Mouse (Mus musculus): Measurements from ENCODE around the gene Atf5. TPM values are rescaled to one million over a fixed set of nuclear protein-coding genes. Genes with fewer than 3 reads are reported as not detected.

The Atf5 gene
- total RNA-seq, 2 experiments from 2014 or later, result 1.3 to 2.5 TPM

DNA sequence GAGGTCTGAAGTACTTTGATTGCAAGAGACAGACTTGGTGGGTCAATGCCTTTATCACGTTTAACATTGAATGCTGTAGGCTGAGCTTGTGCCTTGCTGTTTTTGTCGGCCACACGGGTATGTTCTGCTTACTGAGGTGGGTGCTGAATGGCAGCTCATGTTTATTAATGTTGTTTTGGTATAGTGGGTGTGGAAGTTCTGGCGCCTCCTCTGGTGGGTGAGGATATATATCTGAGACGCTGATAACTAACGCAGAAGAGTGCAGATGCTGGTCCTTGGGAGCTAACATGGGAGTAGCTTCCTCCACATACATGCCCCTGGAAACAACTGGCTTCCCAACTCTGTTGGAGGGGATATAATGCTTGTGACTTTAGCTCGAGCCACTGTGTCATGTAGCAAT lies 7.0 kb upstream of the Atf5 start:
- ATAC-seq (replicated peaks; ENCODE audit: low FRiP score, poor library complexity, severe bottlenecking), result no peak

DNA sequence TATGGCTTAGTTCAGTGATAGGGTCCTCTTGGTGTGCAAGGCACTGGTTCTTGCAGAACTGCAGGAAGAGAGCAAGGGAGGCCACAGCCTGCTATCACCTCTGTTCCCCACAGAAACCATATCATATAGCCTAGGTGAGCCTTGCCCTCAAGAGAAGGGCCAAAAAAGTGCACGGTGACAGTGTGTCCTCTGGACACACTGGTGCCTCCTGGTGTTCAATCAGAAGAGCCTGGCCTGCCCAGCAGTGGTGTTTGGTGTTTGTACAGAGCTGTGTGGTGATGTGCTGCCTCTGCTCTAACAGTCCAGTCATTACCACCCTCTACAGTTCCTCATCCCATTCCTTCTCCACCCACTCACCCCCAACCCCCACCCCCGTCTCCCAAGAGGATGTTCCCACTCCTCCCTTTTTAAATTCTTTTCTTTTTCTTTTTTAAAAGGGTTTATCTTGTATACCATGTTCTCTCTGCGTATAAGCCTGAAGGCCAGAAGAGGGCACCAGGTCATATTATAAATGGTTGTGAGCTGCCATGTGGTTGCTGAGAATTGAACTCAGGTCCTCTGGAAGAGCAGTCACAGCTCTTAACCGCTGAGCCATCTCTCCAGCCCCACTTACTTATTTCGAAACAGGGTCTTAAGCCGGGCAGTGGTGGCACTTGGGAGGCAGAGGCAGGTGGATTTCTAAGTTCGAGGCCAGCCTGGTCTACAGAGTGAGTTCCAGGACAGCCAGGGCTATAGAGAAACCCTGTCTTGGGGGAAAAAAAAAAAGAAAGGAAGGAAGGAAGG lies 5.4 kb upstream of the Atf5 start:
- 0 out of 2 replicates have a peak, but pooled peaks have one; percentile 19 for ATAC-seq (replicated peaks; ENCODE audit: low FRiP score, poor library complexity, severe bottlenecking)

DNA sequence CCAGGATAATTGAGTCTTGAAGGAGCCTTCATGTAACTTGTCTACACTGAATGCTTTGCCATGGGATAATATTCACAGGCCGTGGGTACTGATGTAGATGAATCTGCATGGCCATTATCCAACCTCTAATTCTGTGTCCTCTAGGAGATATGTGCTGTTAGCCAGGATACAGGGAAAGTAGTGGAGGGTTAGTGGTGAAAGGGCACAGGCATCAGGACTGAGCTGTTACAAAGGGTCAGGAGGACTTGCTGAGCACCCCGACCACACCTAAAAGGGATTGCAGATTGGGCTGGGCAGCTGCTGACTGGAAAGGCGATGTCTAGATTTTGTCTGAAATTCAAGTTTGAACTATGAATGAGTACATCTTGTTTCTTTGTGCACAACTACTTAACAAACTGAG lies 4.1 kb upstream of the Atf5 start:
- no peak for ATAC-seq (replicated peaks; ENCODE audit: low FRiP score, poor library complexity, severe bottlenecking)

DNA sequence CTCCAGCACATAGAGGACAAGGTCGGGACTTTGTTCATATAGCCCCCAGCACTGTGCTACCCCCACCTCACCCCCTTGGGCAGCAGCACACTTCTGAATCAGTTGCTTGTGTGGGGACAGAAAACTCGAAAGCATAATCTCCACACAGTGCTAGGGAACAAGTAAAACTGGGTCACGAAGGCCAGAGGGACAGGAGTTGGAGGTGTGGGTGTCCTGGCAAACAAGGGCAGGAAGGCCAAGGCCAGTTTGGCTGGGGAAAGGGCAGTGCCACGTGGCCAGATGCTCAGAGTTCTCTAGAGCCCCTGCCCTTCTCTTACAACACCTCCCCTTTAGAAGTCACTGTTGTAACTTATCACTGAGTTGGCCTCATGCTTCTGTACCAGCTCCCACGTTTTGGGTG lies 3.4 kb upstream of the Atf5 start:
- no peak for ATAC-seq (replicated peaks; ENCODE audit: low FRiP score, poor library complexity, severe bottlenecking)

DNA sequence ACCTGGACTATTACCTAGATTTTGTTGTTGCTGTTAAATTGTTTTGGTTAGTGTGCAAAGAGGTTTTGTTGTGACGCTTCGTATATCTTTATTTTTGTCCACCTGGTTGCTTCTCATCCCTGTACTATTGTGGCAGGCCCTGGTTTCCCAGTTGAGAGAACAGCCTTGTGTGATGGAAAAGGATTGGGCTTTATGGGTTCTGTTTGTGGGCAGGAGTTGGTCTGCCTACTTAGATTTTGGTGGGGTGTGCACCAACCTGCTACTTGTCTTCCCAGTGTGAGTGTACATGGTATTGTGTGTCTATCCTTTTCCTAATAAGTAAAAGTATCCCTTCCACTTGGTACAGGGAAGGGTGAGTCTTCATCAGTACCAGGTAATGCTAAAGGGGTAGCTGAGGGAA lies 2.9 kb upstream of the Atf5 start:
- ATAC-seq (replicated peaks; ENCODE audit: low FRiP score, poor library complexity, severe bottlenecking), result no peak

DNA sequence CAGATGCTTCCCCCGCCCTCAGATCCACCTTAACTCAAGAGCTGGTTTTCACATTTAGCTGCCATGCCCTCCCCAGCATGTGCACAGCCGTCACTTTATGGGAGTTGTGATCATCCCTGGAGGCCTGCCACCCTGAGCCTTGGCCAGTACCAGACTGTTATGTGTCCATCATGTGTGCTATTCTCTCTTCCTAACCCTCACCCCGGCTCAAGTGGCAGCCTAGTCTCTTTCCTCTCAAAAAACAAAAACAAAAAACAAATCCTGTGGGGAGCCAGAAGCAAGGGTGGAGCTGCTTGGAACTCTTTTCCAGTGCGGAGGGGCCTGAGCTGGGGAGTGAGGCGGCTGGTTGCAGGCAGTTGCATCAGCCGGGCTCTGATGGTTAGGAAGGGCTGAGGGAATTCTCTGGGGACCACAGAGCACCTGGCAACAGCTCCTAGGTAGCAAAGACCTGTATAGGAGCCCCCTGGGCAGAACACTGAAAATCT lies 2.3 kb upstream of the Atf5 start:
- no peak for ATAC-seq (replicated peaks; ENCODE audit: low FRiP score, poor library complexity, severe bottlenecking)

DNA sequence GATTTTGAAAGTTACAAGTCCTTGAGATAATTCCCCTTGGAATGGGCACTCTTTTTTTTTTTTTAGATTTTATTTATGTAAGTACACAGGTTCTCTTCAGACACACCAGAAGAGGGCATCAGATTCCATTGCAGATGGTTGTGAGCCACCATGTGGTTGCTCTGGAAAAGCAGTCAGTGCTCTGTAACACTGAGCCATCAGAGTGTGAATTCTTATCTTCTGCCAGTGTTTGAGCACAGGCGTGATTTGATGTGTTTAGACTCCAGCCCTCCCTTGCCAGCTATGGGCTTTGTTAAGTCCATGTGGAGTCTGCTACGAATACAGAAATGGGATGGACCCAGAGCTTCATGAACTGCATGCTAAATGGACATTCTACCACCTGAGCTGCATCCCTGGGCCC lies 1.7 kb upstream of the Atf5 start:
- ATAC-seq (replicated peaks; ENCODE audit: low FRiP score, poor library complexity, severe bottlenecking), result no peak

DNA sequence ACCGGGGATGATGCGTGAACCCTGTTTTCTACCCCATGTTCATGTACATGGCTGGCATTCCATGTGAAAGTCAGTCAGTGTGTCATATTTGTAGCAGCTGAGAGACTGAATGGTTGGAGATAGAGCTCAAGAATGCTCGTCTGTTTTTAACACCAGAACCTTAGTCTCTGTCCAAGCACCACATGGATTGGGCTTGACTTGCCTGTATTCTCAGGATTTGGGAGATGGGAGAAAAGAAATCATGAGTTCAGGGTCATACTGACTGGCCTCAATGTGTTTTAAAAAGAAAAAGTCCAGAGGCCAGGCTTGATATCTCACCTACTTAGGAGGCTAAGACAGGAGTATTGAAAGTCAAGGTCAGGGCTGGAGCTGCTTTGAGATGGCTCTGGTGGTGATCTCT lies 983 bp upstream of the Atf5 start:
- no peak for ATAC-seq (replicated peaks; ENCODE audit: low FRiP score, poor library complexity, severe bottlenecking)

DNA sequence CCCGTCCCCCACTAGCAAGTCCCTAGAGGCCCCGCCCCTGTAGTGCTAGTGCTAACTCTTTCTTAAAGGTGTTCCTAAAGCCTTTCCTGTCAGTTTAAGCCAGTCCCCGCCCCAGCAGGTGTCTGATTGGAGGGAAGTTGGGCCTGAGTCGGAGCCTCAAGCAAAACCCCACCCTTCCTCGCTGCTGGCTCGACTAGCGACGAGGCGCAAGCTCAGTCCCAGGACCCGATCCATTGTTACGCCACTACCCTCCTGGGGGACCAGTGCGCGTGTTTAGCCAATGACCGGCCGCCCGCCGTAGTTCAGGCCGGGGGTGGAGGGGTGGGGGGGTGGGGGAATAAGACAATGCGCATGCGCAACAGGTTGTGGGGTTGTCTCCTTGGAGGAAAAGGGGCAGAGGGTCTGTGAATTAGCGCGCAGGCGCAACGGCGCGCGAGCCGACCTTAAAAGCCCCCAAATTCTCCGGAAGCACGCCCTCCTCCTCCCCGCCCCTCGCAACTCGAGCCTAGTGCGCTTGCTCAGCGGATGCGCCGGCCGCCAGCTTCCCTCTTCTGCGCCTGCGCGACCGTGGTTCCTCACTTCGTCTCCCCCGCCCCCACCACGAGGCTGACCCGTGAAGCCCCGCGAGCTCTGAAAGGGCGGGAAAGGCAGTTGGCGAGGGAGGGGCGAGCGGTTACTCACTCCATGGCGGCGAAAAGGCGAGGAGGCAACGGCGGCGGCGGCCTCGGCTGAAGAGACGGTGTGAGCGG lies 563 bp downstream of the Atf5 start, which contains the start of the genes Nup62 and Il4i1:
Gene Nup62 (plus strand): TSS at position 368 of the 749 bp plus-strand sequence.
Gene Il4i1 (plus strand): TSS at position 667 of the 749 bp plus-strand sequence.
- peak; percentile 90 for ATAC-seq (replicated peaks; ENCODE audit: low FRiP score, poor library complexity, severe bottlenecking)

DNA sequence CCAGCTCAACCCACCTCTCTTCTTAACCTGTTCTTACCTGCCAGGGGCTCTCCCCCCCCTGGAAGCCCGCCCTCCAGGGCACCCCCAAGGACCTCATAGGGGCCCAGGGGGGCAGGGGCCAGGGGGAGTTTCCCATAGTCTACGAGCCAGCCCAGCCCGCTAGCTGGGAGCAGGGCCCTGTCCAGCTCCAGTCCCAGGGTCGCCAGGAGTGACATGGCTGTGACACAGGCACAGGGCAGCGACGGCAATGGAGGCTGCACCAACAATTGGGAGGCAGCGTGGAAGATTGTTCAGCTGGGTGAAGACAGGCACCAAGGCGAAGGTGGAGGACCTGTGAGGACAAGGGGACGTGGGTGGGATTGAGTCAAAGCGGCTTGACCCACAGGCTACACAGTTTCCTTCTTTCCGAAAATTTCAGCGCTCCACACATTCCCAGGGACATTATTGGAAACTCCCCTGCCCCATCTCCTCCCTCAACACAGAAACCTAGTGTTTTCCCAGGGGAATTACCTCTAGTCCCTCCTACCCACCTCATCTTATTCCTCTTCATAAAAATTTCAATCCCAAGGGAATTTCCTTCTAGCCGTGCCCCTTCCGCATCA lies 1.4 kb downstream of the Atf5 start:
- ATAC-seq (replicated peaks; ENCODE audit: low FRiP score, poor library complexity, severe bottlenecking), result no peak

DNA sequence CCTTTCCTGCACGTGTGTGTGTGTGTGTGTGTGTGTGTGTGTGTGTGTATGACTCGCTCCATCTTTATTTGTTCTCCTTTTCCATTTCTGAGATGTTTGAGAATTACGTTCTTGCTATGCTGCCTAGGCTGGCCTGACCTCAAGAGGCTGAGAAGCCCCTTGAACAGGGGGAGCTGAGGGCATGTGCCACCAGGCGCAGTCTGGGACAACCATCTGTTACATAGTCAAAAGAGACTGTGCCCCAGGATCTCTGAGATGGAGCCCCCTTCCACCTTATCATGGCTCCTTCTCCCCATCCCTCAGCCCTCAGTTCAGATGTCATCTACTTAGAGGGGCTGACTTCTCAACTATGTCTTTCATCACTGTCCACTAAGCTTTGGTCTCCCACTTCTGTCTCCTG lies 2.0 kb downstream of the Atf5 start:
- no peak for ATAC-seq (replicated peaks; ENCODE audit: low FRiP score, poor library complexity, severe bottlenecking)

DNA sequence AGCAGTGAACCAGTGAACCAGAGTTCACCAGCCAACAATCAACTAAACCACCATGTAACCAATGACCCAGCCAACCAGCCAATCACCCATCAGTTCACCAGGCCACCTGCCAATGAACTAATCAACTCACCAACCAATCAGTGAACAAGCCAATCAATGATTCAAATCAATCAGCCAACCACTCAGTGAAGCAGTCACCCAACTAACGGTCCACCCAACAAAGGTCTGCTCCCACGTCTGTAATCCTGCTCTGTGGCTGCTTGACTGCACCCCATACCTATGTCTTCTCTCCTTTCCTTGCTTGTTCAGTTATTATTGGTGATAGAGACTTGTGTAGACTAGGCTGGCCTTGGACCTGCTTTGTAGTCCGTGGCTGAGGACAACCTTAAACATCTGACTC lies 2.5 kb downstream of the Atf5 start:
- ATAC-seq (replicated peaks; ENCODE audit: low FRiP score, poor library complexity, severe bottlenecking), result no peak

DNA sequence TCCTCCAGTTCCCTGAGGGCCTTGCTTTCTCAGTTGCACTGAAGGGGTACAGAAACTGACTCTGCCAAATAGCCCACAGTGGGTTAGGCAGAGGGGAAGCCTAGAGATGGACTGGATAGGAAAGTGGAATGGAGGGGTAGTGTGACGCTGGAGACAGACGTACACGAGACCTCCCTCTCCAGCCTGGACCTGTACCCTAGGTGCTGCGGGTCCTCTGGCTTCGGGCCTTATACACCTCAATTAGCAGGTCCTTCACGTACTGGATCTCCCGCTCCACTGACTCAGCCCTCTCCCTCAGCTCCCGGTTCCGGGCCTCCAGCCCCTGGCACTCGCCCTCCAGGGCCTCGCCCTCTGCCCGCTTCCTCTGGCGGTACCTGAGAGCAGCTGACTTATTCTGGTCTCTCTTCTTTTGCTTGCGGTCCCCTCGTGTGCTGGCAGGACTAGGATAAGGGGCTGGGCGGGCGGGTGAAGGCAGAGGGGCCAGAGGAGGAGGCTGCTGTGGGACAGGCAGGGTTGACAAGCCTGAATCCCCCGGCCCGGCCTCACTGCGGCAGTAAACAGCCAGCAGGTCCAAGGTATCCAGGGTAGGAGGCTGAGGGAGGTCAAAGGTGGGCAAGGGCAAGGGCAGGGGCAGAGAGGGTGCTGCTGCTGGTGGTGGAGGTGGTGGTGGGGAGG lies 3.7 kb downstream of the Atf5 start:
- ATAC-seq (replicated peaks; ENCODE audit: low FRiP score, poor library complexity, severe bottlenecking), result no peak

DNA sequence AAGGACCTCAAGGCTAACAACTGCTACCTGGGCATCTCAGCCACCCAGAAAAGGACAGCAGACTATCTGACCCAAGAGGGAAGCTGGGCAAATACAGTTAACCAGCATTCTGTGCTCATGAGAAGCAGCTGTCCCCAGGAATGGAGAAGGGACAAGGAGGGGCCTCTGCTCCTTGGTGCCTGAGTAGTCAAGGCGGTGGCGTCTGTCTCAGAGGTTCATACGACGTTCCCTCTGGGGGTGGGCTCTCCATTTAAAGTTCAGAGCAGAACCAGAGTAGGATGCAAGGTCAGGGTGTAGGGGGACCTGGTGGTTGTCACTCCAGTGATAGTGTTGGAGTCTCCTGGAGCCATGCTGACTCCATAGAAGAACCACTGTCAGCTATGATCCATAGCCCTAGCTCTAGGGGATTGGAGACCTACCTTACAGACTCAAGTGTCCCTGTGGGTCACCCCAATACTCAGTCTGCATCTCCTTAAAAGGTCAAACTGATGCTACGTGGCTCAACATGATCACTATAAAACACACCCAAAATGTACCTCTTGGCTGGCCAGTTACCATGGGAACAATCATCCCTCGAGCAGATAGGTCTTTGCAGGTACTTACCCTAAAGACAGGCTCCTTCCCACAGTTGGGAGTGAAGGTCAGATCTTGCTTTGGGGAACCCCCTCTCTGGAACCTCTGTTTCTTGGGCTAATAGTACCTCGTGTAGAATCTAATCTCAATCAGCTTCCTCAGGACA lies 5.5 kb downstream of the Atf5 start:
- no peak for ATAC-seq (replicated peaks; ENCODE audit: low FRiP score, poor library complexity, severe bottlenecking)

DNA sequence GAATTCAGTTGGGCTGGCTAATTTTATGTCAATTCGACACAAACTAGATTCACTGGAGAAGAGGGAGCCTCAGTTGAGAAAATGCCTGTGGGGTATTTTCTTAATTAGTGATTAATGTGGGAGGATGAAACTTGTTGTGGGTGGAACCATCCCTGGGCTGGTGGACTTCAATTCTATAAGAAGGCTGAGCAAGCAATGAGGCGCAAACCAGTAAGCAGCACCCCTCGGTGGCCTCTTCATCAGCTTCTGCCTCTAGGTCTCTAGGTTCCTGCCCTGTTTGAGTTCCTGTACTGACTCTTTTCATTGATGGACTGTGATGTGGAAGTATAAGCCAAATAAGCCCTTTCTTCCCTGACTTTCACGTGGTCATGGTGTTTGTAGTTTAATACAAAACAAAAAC lies 6.1 kb downstream of the Atf5 start:
- no peak for ATAC-seq (replicated peaks; ENCODE audit: low FRiP score, poor library complexity, severe bottlenecking)

DNA sequence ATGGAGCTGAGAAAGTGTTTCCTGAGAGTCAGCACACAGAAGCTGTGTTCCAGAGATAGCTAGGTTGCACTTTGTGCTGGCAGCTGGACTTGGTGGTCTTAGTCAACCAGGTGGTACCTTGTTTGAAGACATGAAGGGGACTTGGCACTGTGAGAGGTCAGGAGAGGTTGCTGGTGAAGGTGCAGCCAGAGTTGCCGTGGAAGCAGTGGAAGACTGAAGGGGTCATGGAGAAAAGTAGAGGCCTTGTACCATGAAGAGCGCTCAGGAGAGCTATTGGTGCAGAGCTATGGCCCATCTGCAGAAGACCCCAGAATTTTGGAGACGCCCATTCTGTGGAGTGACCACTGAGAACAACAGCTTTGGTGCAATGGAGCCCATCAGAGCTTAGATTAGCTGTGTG lies 7.0 kb downstream of the Atf5 start:
- no peak for ATAC-seq (replicated peaks; ENCODE audit: low FRiP score, poor library complexity, severe bottlenecking)

DNA sequence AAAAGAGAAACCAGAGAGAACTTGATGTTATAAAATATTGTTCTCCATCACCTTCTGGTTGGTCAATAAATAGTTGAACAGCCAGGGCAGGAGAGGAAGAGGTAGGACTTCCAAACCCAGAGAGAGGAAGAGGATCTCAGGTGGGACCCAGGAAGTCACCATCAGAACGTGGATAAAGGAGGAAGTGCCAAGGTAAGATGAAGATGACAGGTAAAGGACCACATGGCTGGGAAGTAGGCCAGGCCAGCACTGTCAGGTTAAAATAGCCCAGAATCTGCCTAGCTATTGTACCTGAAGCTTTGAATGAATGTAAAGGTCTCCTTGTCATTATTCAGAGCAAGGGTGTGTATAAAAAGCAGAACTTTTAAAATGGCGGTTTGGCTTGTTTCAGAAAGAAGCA lies 7.5 kb downstream of the Atf5 start:
- ATAC-seq (replicated peaks; ENCODE audit: low FRiP score, poor library complexity, severe bottlenecking), result no peak

DNA sequence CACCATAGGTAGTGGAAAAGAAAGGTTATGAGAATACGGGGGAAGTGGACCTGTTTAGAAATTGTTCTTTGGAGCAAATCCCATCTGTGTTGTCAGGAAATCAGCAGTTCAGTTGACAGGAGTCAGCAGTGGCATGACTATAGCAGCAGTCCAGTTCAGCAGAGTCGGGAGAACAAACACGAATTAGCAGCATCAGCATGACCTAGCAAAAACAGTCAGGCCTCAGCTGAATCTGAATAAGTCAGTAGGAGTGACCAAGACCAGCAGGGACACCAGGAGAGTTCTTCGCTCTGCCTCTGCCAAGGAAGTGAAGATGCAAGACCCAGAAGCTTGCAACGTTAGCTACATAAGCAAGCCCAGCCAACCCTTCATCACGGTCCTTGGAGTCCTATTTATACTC lies 23.7 kb downstream of the Atf5 start:
- ATAC-seq (replicated peaks; ENCODE audit: low FRiP score, poor library complexity, severe bottlenecking), result no peak

DNA sequence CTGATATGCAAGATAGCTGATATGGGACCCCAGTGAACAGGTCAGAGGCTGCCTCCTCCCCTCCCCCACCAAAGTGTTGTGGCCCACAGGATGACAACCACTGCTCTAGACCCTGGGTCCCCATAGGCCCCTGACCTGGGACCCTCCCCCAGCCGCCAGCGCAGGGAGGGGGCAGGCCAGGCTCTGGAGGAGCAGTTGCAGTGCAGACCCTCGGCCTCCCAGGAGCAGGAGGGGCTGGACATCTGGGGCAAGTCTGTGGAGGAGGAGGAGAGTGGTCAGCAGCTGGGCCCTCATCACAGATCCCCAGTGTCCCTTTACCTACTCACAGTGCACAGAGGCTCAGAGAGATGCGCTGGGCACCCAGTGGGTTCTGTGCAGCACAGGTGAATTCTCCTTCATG lies 26.4 kb downstream of the Atf5 start:
- ATAC-seq (replicated peaks; ENCODE audit: low FRiP score, poor library complexity, severe bottlenecking), result no peak

DNA sequence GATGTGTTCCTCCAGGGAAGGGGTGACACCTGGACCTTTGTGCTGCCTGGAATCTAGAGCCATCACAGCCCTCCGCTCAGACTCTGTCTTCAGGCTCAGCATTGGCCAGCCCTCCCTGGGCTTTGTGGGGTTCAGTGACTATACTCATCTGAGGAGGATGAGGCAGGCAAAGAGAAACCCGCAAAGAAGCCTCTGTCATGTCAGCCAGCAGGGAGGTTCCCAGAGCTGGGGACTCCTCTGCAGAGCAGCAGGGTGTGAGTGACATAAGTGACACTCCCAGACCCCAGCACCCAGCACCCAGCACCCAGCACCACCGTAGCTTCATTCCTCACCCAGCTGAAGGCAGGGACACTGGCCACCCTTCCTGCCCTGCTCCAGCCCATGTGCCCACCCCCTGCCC lies 26.9 kb downstream of the Atf5 start:
- no peak for ATAC-seq (replicated peaks; ENCODE audit: low FRiP score, poor library complexity, severe bottlenecking)

All from erythroblast, adult 5-6 weeks (primary cell).